Mouse (Mus musculus) megakaryocyte, adult 5-6 weeks (primary cell): Measurements from ENCODE around the gene Tmtc4. TPM values are rescaled to one million over a fixed set of nuclear protein-coding genes. Genes with fewer than 3 reads are reported as not detected.

ENCODE experiments used
- ATAC-seq: 2 replicates; pipeline ENCODE4 v1.8.0; 2016; ENCODE audit warnings: mild to moderate bottlenecking, inconsistent platforms; ENCODE audit not compliant: poor library complexity, severe bottlenecking
- total RNA-seq, 2 experiments: library from RNA; stranded (forward) in 1 of 2; stranded (reverse) in 1 of 2; fragments of 153-499, 151-499 nt in 1 of 2; fragments of 221-1000, 200-1000 nt in 1 of 2; gene quantifications; 2 replicates each; pipeline versions ENCODE4 v1.2.3 to v1.2.4; 2015 to 2017

The Tmtc4 gene
- total RNA-seq, 2 experiments from 2014 or later = 3.9 to 4.2 TPM

DNA sequence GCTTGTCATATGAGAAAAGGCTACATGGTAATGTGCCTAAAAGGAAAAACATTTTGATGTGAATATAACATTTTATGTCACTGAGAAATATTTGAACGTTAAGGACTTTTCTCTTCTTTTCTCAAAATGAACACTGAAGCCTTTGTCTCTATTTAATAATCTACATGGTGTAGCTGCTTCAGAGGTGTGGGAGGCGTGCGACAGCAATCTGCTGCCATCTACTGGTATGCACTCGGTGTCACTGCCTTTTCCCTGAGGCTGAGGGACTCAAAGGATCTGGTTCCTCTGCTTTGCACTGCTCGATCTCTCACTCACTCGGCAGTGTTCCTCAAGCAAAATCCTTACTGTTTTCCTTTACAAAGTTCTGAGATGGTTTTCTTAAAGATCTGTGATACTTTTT, 107.7 kb downstream of the Tmtc4 start:
- ATAC-seq = peak; percentile 82

DNA sequence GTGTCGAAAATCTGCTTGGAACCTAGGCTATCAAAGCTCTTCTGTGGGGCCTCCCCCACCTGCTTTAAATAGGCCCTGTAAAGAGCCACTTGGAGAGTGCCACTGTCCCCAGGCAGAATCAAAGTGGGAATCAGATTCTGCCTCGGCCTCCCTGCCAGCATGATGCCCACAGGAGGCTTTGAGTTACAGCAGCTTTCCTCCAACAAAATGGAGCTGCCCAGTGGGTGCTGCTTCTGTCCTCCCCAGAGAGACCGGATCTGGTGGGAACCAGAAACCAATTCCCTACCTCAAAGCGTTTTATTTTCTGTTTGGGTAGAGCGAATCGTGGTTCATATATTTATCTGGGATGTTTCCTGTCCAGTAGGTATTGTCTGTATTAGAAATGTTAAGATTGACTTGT, 108.2 kb downstream of the Tmtc4 start:
- ATAC-seq = no peak

GRCm38 (mm10) chr14:122875056-122875455, 108.8 kb downstream of the Tmtc4 start:
- no peak for ATAC-seq

- no peak for ATAC-seq
Measured at GRCm38 (mm10) chr14:122872612-122873011, 111.2 kb downstream of the Tmtc4 start.

DNA sequence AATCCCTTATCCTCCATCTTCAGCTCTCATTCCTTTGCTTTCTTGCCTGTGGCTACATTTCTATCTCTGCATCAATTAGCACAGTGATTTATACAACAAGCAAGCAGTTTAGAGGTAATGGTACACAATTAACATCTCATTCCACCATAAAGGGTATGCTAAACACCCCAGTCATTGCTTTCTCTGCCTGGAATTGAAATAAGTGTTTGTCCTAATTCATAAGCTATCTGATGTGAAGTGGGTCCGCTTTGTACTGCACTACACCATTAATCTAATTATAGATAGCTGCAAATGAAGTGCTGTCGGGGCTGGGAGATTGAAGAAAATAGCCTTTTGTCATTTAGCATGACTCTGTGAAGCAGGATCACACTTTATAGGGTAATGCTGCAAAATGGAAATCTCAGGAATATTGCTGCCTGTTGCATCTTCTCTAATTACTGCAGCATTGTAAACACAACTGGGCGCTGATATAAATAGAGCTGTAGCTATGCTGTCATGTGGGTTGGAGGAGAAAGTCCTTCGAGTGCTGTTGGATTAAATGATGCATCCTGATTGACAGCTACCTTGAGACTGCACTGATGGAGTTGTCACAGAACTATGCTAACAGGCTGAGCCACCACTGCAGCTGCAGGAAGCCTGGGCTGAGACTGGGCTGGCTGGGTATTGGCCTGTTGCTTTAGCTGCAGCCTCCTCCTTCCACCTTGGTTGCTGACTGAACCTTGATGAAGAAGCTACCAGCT, 111.8 kb downstream of the Tmtc4 start:
- no peak for ATAC-seq

DNA sequence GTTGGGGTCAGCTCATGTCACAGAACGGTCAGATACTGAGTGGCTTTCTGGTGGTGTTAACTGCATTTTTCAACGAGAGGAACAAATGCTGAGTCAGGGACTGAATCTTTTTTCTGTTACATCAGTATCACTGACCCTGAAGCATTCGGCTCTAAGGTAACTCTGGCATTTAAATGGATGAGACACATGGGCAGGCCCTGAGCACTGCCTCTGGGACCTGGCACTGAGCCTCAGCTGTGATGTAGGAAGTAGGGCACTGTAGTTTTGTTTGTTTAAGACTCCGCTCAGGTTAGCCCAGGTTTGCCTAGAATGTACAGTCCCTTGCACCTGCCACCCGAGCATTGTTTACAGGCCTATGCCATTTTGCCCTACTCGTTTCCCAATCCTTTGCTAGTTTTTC, 114.0 kb downstream of the Tmtc4 start:
- no peak for ATAC-seq

Other genes starting within 250 kb of the Tmtc4 start
- 0.65 and 1.2 TPM in 2 replicates for gene Ggact, start 70.3 kb downstream of the Tmtc4 start, total RNA-seq (2015)
- gene Ggact, start 70.3 kb downstream of the Tmtc4 start, total RNA-seq (2017) = 0.20 and 0.51 TPM in 2 replicates